Mouse (Mus musculus): Measurements from ENCODE around the gene Tomm20l. TPM values are rescaled to one million over a fixed set of nuclear protein-coding genes. Genes with fewer than 3 reads are reported as not detected.

Tomm20l gene
- polyA plus RNA-seq, 2 experiments from 2014 or later, result not detected

DNA sequence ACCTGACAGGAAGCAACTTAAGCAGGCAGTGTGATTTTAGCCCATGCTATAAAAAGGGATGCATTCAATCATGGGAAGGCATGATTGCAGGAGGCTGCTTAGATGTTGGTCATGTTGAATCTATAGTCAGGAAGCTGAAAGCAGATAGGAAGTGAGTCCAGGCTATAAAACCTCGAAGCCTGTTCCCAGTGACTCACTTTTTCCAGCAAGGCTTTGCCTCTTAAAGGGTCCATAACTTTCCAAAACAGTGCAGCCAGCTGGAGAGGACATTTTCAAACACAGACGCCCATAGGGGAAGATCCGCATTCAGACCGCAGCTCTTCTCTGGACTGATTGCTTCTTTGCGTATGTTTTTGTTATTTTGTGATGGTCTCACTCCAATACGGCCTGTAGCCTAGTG is 43.8 kb downstream of the Tomm20l start:
- no peak for ATAC-seq

DNA sequence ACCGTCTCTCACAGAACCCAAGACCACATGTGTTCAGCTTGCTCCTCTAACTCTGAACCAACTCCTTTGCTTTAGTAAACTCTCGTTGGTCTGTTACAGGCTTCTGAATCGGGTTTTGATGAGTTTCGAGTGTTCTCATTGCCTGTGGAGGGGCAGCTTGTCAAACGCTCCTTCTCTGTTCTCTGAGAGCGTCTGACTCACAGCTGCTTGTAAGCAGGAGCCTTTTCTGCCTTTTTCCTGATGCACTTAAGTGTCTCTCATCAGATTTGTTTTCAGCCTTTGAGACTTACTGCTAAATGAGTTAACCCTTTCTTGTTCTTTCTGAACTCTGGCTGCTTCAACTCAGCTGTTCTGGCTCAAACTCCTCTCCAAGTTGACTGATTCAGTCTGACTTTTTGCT is 46.7 kb downstream of the Tomm20l start:
- no peak for ATAC-seq

DNA sequence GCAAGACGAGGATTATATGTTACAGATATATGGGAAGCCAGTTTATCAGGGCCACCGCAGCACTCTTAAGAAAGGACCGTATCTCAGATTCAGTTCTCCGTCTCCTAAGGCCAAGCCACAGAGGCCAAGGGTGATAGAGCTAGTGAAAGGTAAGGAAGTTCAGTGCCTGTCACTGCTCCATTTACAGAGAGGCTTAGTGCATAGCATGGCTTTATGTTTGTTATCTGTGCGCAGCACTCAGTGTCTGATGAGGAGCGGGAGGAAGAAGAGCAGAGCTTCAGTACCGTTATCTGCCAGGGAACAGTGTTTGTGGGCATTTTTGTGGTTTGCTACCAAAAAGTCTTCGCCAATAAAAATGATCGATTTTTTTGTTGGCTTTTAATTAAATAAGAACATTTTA is 53.2 kb downstream of the Tomm20l start:
- no peak for ATAC-seq

DNA sequence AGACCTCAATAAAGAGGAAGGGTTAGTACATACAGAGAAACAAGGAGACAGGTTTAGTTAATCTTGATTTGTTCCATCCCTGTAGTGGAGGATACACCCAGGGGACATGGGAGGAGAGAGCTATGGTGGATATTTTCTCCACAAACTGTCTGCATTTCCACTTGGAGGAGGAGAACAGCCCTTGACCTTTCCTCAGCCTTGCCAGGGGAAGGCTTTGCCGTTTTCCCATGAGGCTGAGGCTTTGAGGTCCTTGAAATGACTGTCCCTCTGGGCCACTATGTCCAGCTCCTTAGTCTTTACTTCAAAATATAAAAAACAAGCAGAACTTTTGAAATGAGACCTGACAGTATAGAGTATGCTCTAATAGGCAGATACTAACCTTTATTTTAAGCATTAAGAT is 58.7 kb downstream of the Tomm20l start:
- no peak for ATAC-seq

Other genes starting within 250 kb of the Tomm20l start
- gene Actr10, start 173.6 kb upstream of the Tomm20l start, polyA plus RNA-seq (2017; shearing (Covaris generic)), result 100 to 1,000 TPM; 223 to 263 TPM
- 100 to 1,000 TPM; 319 to 401 TPM for gene Psma3, start 136.8 kb upstream of the Tomm20l start, polyA plus RNA-seq (2017; shearing (Covaris generic))
- 100 to 1,000 TPM; 104 to 130 TPM for gene Arid4a, start 95.4 kb upstream of the Tomm20l start, polyA plus RNA-seq (2017; shearing (Covaris generic))
- 10 to 100 TPM; 37.7 to 41.5 TPM for gene Timm9, start 25.3 kb downstream of the Tomm20l start, polyA plus RNA-seq (2017; shearing (Covaris generic))
- 10 to 100 TPM in 1 of 2 experiments, 1 to 10 TPM in 1; 7.8 to 13.4 TPM for gene 2700049A03Rik, start 25.4 kb downstream of the Tomm20l start, polyA plus RNA-seq (2017; shearing (Covaris generic))
- not detected for gene Dact1, start 198.5 kb downstream of the Tomm20l start, polyA plus RNA-seq (2017; shearing (Covaris generic))